ENCODE assay signal across 11 mouse cellular contexts in genomic region chr11:63968388-63969035, GRCm38 (mm10). TPM values are rescaled to one million over a fixed set of nuclear protein-coding genes. Genes with fewer than 3 reads are reported as not detected.
A peak's percentile ranks its signal among the peaks of the same experiment; 100 is the strongest.
DNase-seq lines count a peak whose midpoint lies in the region; ATAC-seq and TF ChIP-seq lines count a peak whose summit lies in the region.
"Had no signal": no experiment of that assay in that cellular context is flagged by ENCODE, and none has a peak within 500 bp of the region (broad histone marks: within the 10 kb centered on the region; RNA-seq: fewer than 3 reads in every experiment).

No protein-coding gene starts in this region.

- H3K9ac ChIP-seq in midbrain, embryonic 14.5 days (replicated peaks; ENCODE audit: low read length): 0 out of 2 replicates have a peak overlapping the region, but pooled peaks have one; percentile 3

- TF ChIP-seq CTCF in bone marrow, adult 2 months (IDR thresholded peaks at IDR 0.05; ENCODE audit: control insufficient read depth, insufficient read depth, low read length): no peak
- no peak for TF ChIP-seq CTCF in kidney, adult 2 months (conservative IDR thresholded peaks at IDR 0.05; ENCODE audit: insufficient read depth, insufficient read length, low read depth, low read length)

- H3K4me2 ChIP-seq in midbrain, embryonic 14.5 days (ENCODE audit: low read length): no peak overlapping the region

- DNase-seq in liver: peak; percentile 35
- peak; percentile 43 for DNase-seq in midbrain, embryonic 14.5 days
- DNase-seq in ovary, postnatal 14 days (ENCODE audit: low spot score): no peak
- DNase-seq in kidney, adult 2 months: no peak
- DNase-seq: lung, postnatal 36 days; thymus, postnatal 36 days had no signal

- no peak for TF ChIP-seq POLR2A in bone marrow, adult 2 months (IDR thresholded peaks at IDR 0.05; ENCODE audit: borderline replicate concordance, control insufficient read depth, low read depth, low read length)
- TF ChIP-seq POLR2A in kidney, adult 2 months (IDR thresholded peaks at IDR 0.05; ENCODE audit: low read depth, low read length): no peak

- 0 out of 2 replicates have a peak overlapping the region, but pooled peaks have one; percentile 19 for H3K27ac ChIP-seq in bone marrow, adult 2 months (ENCODE audit: control insufficient read depth, insufficient read depth, low read depth, low read length, poor library complexity)
- peak overlapping the region; percentile 78 for H3K27ac ChIP-seq in midbrain, embryonic 14.5 days (replicated peaks; ENCODE audit: low read depth, low read length)
- H3K27ac ChIP-seq in kidney, adult 2 months (ENCODE audit: insufficient read depth, low read depth, low read length): no peak overlapping the region

- no peaks in the 10 kb centered on the region; the same call in none of the 2 replicates for H3K4me1 ChIP-seq in bone marrow, adult 2 months (ENCODE audit: control insufficient read depth, insufficient read depth, low read length)
- peaks cover 19% of the 10 kb centered on the region; the same call in 1 of the 2 replicates for H3K4me1 ChIP-seq in midbrain, embryonic 14.5 days (ENCODE audit: control insufficient read depth, insufficient read depth, low read length)
- 0 out of 2 replicates have a peak, but pooled peaks cover 3% of the 10 kb centered on the region for H3K4me1 ChIP-seq in kidney, adult 2 months (ENCODE audit: control insufficient read depth, insufficient read depth, low read length)

- H3K36me3 ChIP-seq in midbrain, embryonic 14.5 days (ENCODE audit: control insufficient read depth, insufficient read depth, low read length): peaks cover 1% of the 10 kb centered on the region; the same call in 1 of the 2 replicates
- H3K36me3 ChIP-seq in kidney, adult 2 months (ENCODE audit: control insufficient read depth, insufficient read depth, low read length): no peaks in the 10 kb centered on the region; the same call in 1 of the 2 replicates

- whole genome bisulfite sequencing in bone marrow, adult 2 months: 69% methylated on average over 3 of the region's 3 CpGs
- 23% methylated on average over 3 of the region's 3 CpGs for WGBS in midbrain, embryonic 14.5 days
- 85% methylated on average over 3 of the region's 3 CpGs for WGBS in kidney, adult 2 months

- no peaks in the 10 kb centered on the region for H3K9me3 ChIP-seq in midbrain, embryonic 14.5 days (ENCODE audit: control insufficient read depth, low read length)

- no peaks in the 10 kb centered on the region for H3K27me3 ChIP-seq in midbrain, embryonic 14.5 days (ENCODE audit: control insufficient read depth, insufficient read depth, low read length)
- H3K27me3 ChIP-seq in kidney, adult 2 months (replicated peaks; ENCODE audit: control insufficient read depth, insufficient read depth, low read length): no peaks in the 10 kb centered on the region

- ATAC-seq in common myeloid progenitor, adult 5-6 weeks (replicated peaks; ENCODE audit: low read depth, poor library complexity, severe bottlenecking): peak; percentile 27
- no peak for ATAC-seq in midbrain, embryonic 14.5 days (ENCODE audit: low FRiP score, low TSS enrichment)
- no peak for ATAC-seq in inflammation-experienced regulatory T-cells, adult 6 months
- ATAC-seq: activated CD4-positive, CD25-positive, alpha-beta regulatory T cell, adult 4 months had no signal

- no peak overlapping the region for H3K4me3 ChIP-seq in bone marrow, adult 2 months (replicated peaks; ENCODE audit: control insufficient read depth, low read depth, low read length)
- no peak overlapping the region for H3K4me3 ChIP-seq in midbrain, embryonic 14.5 days (replicated peaks; ENCODE audit: low read depth, low read length)
- H3K4me3 ChIP-seq in kidney, adult 2 months (ENCODE audit: insufficient read depth, low read depth, low read length): no peak overlapping the region
- H3K4me3 ChIP-seq: erythroblast, embryonic 14.5 days had no signal

RNA-seq across cellular contexts. Expression of gene Hs3st3b1, which starts 46.4 kb away (rescaled TPM):
- 0.30 and 0.40 TPM in 2 replicates for polyA plus RNA-seq in bone marrow, adult 2 months (2011; ENCODE audit: insufficient read depth, insufficient read length, low replicate concordance, missing spikeins)
- 0.41 and 0.73 TPM in 2 replicates for total RNA-seq in common myeloid progenitor, adult 5-6 weeks (2017)
- polyA plus RNA-seq in midbrain, embryonic 14.5 days (2014; fragmentation: Nextera tagmentation; extraction: Ambion mirVana): 12.6 and 18.0 TPM in 2 replicates
- polyA plus RNA-seq in inflammation-experienced regulatory T-cells, adult 6 months (2017; shearing (Covaris generic)): 1 to 10 TPM; 3.8 to 5.8 (median 3.8) TPM
- polyA plus RNA-seq in kidney, adult 2 months (2012; rRNA removed): 6.7 and 7.2 TPM in 2 replicates

Comparison
In these comparisons a context has a peak if more than half of its experiments do, and no peak if none do; other contexts are left out.
1. DNase-seq: peak in liver (single experiment) and midbrain, embryonic 14.5 days (single experiment); none in ovary, postnatal 14 days (single experiment) and kidney, adult 2 months (single experiment).